In the genomic region with DNA sequence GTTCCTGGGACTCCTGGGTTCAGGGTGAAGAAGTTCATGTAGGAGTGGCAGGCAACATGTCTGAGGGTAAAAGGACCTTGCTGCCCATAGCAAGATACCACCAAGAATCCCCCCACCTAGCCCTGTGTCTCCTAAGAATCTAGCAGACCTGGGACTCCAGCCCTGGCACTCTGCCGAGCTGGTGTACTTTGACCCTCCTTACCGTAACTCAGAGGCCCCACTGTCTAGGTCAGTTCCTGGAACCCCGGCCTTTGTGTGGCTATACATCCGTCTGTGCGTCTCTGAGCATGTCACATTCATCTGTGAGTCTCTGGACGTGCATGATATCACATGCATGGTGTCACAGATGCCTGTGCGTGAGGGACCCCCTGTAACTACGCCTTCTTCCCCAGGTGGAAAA, we compare ENCODE assay signal across 28 mouse cellular contexts. TPM values are rescaled to one million over a fixed set of nuclear protein-coding genes. Genes with fewer than 3 reads are reported as not detected.
DNase-seq lines count a peak whose midpoint lies in the region; ATAC-seq and TF ChIP-seq lines count a peak whose summit lies in the region.
"Had no signal": no experiment of that assay in that cellular context is flagged by ENCODE, and none has a peak within 500 bp of the region (broad histone marks: within the 10 kb centered on the region; RNA-seq: fewer than 3 reads in every experiment).

No protein-coding gene starts in this region.

- 0 out of 2 replicates have a peak, but pooled peaks cover 4% of the 10 kb centered on the region for H3K27me3 ChIP-seq in kidney, embryonic 14.5 days (ENCODE audit: control insufficient read depth, insufficient read depth, low read length)
- H3K27me3 ChIP-seq in kidney, adult 2 months (replicated peaks; ENCODE audit: control insufficient read depth, insufficient read depth, low read length), result no peaks in the 10 kb centered on the region
- H3K27me3 ChIP-seq in stomach, embryonic 16.5 days (ENCODE audit: control insufficient read depth, insufficient read depth, low read length), result no peaks in the 10 kb centered on the region
- H3K27me3 ChIP-seq: embryonic facial prominence, embryonic 15.5 days; forebrain, embryonic 13.5 days; neural tube, embryonic 12.5 days; Patski; stomach, embryonic 15.5 days had no signal

- H3K4me3 ChIP-seq in kidney, embryonic 14.5 days (ENCODE audit: low read length), result no peak overlapping the region
- no peak overlapping the region for H3K4me3 ChIP-seq in kidney, adult 2 months (ENCODE audit: insufficient read depth, low read depth, low read length)
- H3K4me3 ChIP-seq in stomach, embryonic 16.5 days (replicated peaks; ENCODE audit: low read length), result no peak overlapping the region
- H3K4me3 ChIP-seq: embryonic facial prominence, embryonic 15.5 days; forebrain, embryonic 13.5 days; heart, embryonic 12.5 days; midbrain, embryonic 10.5 days; myocyte; neural tube, embryonic 12.5 days; stomach, embryonic 15.5 days had no signal

- H3K9ac ChIP-seq in kidney, embryonic 14.5 days (ENCODE audit: low read depth, low read length), result no peak overlapping the region
- H3K9ac ChIP-seq in stomach, embryonic 16.5 days (ENCODE audit: low read length), result no peak overlapping the region
- H3K9ac ChIP-seq: embryonic facial prominence, embryonic 15.5 days; forebrain, embryonic 13.5 days; heart, embryonic 12.5 days; hindbrain, embryonic 14.5 days; liver, embryonic 14.5 days; neural tube, embryonic 12.5 days; stomach, embryonic 15.5 days had no signal

- H3K36me3 ChIP-seq in kidney, embryonic 14.5 days (ENCODE audit: control insufficient read depth, insufficient read depth, low read length), result no peaks in the 10 kb centered on the region
- H3K36me3 ChIP-seq in kidney, adult 2 months (ENCODE audit: control insufficient read depth, insufficient read depth, low read length), result no peaks in the 10 kb centered on the region; the same call in 1 of the 2 replicates
- H3K36me3 ChIP-seq in stomach, embryonic 16.5 days (ENCODE audit: control insufficient read depth, insufficient read depth, low read length), result no peaks in the 10 kb centered on the region
- H3K36me3 ChIP-seq: embryonic facial prominence, embryonic 15.5 days; heart, embryonic 12.5 days; midbrain, embryonic 10.5 days; neural tube, embryonic 12.5 days; stomach, embryonic 15.5 days had no signal

- no peaks in the 10 kb centered on the region for H3K9me3 ChIP-seq in kidney, embryonic 14.5 days (ENCODE audit: control insufficient read depth, low read length)
- H3K9me3 ChIP-seq in stomach, embryonic 16.5 days (replicated peaks; ENCODE audit: control insufficient read depth, low read length), result no peaks in the 10 kb centered on the region
- H3K9me3 ChIP-seq: embryonic facial prominence, embryonic 15.5 days; forebrain, embryonic 13.5 days; heart, embryonic 12.5 days; midbrain, embryonic 10.5 days; neural tube, embryonic 12.5 days; stomach, embryonic 15.5 days had no signal

- TF ChIP-seq POLR2A in kidney, adult 2 months (IDR thresholded peaks at IDR 0.05; ENCODE audit: low read depth, low read length), result no peak

- ATAC-seq in kidney, embryonic 14.5 days (ENCODE audit: low FRiP score, low TSS enrichment), result no peak
- ATAC-seq in stomach, embryonic 16.5 days (ENCODE audit: insufficient read depth, low FRiP score), result peak; percentile 62; the same call in 1 of the 2 replicates
- no peak for ATAC-seq in megakaryocyte-erythroid progenitor cell, adult 5-6 weeks (replicated peaks; ENCODE audit: low FRiP score, low TSS enrichment, poor library complexity, severe bottlenecking)
- ATAC-seq in granulocyte monocyte progenitor cell, adult 5-6 weeks (replicated peaks; ENCODE audit: poor library complexity, severe bottlenecking), result no peak
- ATAC-seq: forebrain, embryonic 13.5 days; Patski had no signal

- no peaks in the 10 kb centered on the region for H3K4me1 ChIP-seq in kidney, embryonic 14.5 days (ENCODE audit: control insufficient read depth, insufficient read depth, low read length)
- H3K4me1 ChIP-seq in kidney, adult 2 months (ENCODE audit: control insufficient read depth, insufficient read depth, low read length), result peaks cover 6% of the 10 kb centered on the region
- no peaks in the 10 kb centered on the region for H3K4me1 ChIP-seq in stomach, embryonic 16.5 days (ENCODE audit: control insufficient read depth, insufficient read depth, low read length)
- H3K4me1 ChIP-seq: embryonic facial prominence, embryonic 15.5 days; forebrain, embryonic 13.5 days; neural tube, embryonic 12.5 days had no signal

- TF ChIP-seq CTCF in kidney, adult 2 months (conservative IDR thresholded peaks at IDR 0.05; ENCODE audit: insufficient read depth, insufficient read length, low read depth, low read length), result no peak

- 55% methylated on average over 8 of the region's 8 CpGs for WGBS in kidney, embryonic 14.5 days
- WGBS in kidney, adult 2 months, result 45% methylated on average over 8 of the region's 8 CpGs
- 59% methylated on average over 8 of the region's 8 CpGs for WGBS in stomach, embryonic 16.5 days

- no peak overlapping the region for H3K27ac ChIP-seq in kidney, embryonic 14.5 days (ENCODE audit: low read depth, low read length)
- H3K27ac ChIP-seq in kidney, adult 2 months (ENCODE audit: insufficient read depth, low read depth, low read length), result no peak overlapping the region
- peak overlapping the region; percentile 7; the same call in 1 of the 2 replicates for H3K27ac ChIP-seq in stomach, embryonic 16.5 days (ENCODE audit: low read length)
- H3K27ac ChIP-seq: embryonic facial prominence, embryonic 15.5 days; forebrain, embryonic 13.5 days; hindbrain, embryonic 14.5 days; liver, embryonic 14.5 days; midbrain, embryonic 10.5 days; neural tube, embryonic 12.5 days; stomach, embryonic 15.5 days had no signal

- DNase-seq in kidney, adult 18-20 months, result peak; percentile 58
- peak; percentile 65 for DNase-seq in kidney, adult 2 months
- peak; percentile 69 for DNase-seq in kidney, postnatal 14 days
- no peak for DNase-seq in adrenal gland, postnatal 10 days
- DNase-seq: adrenal gland, postnatal 36 days; cerebellum, adult 2 months; cerebellum, postnatal 14 days; gastrocnemius, postnatal 14 days; heart, adult 18-20 months; liver; lung, adult 2 months; lung, postnatal 14 days; thymus, adult 18-20 months; thymus, postnatal 4 days had no signal

- H3K4me2 ChIP-seq in kidney, embryonic 14.5 days (replicated peaks; ENCODE audit: low read depth, low read length), result no peak overlapping the region
- no peak overlapping the region for H3K4me2 ChIP-seq in stomach, embryonic 16.5 days (ENCODE audit: low read depth, low read length)
- H3K4me2 ChIP-seq: embryonic facial prominence, embryonic 15.5 days; forebrain, embryonic 13.5 days; heart, embryonic 12.5 days; hindbrain, embryonic 14.5 days; neural tube, embryonic 12.5 days; stomach, embryonic 15.5 days had no signal

RNA-seq across cellular contexts. Expression of gene Slc41a3, which starts 34.1 kb away (rescaled TPM):
- polyA plus RNA-seq in kidney, embryonic 14.5 days (2014; fragmentation: Nextera tagmentation; extraction: Ambion mirVana), result 4.2 and 7.2 TPM in 2 replicates
- polyA plus RNA-seq in kidney, adult 2 months (2012; rRNA removed), result 6.3 and 8.0 TPM in 2 replicates
- 7.6 and 8.5 TPM in 2 replicates for polyA plus RNA-seq in stomach, embryonic 16.5 days (2015; fragmentation: Nextera tagmentation; extraction: Ambion mirVana)
- total RNA-seq in megakaryocyte-erythroid progenitor cell, adult 5-6 weeks (2014; fragmentation: Nextera tagmentation), result 31.4 and 38.5 TPM in 2 replicates
- 11.8 and 14.5 TPM in 2 replicates for total RNA-seq in megakaryocyte-erythroid progenitor cell, adult 5-6 weeks (2017)
- total RNA-seq in adrenal gland, postnatal 10 days (2021), result 10 to 100 TPM; 20.8 to 25.2 TPM
- 2.9 and 5.5 TPM in 2 replicates for total RNA-seq in granulocyte monocyte progenitor cell, adult 5-6 weeks (2014; fragmentation: Nextera tagmentation)
- total RNA-seq in granulocyte monocyte progenitor cell, adult 5-6 weeks (2017), result 1.9 and 2.3 TPM in 2 replicates
